Mouse (Mus musculus): ENCODE results near the gene Grin2c. TPM values are rescaled to one million over a fixed set of nuclear protein-coding genes. Genes with fewer than 3 reads are reported as not detected.

Grin2c gene
- polyA plus RNA-seq, 1 experiment from 2014 or later: 0.04 TPM

GRCm38 (mm10) chr11:115209958-115210357, 57.1 kb downstream of the Grin2c start:
- Histone ChIP-seq H3K9ac (replicated peaks) (no peak overlapping the region), H3K4me3 (ENCODE audit: low read depth, low read length) (no peak overlapping the region), H3K27me3 (ENCODE audit: insufficient read depth, low read length) (no peaks in the 10 kb centered on the region), H3K4me1 (ENCODE audit: insufficient read depth) (peaks cover 9% of the 10 kb centered on the region; the same call in 1 of the 2 replicates), H3K4me2 (ENCODE audit: low read depth, low read length) (no peak overlapping the region), H3K27ac (ENCODE audit: low read depth) (peak overlapping the region; percentile 66), H3K9me3 (ENCODE audit: low read length) (no peaks in the 10 kb centered on the region), H3K36me3 (replicated peaks; ENCODE audit: insufficient read depth, low read length) (peaks cover 29% of the 10 kb centered on the region)
- DNase-seq (no peak), ATAC-seq (no peak)
- TF ChIP-seq EP300 (IDR thresholded peaks at IDR 0.05; ENCODE audit: low read depth) (no peak), CTCF (IDR thresholded peaks at IDR 0.05; ENCODE audit: low read depth) (no peak)
- WGBS (ENCODE audit: insufficient replicate concordance): 78% methylated on average over 7 of the region's 7 CpGs

GRCm38 (mm10) chr11:115208776-115209732, 58.0 kb downstream of the Grin2c start:
- no peaks in the 10 kb centered on the region for H3K9me3 ChIP-seq (ENCODE audit: low read length)
- peak overlapping the region; percentile 66 for H3K27ac ChIP-seq (ENCODE audit: low read depth)
- peak; percentile 52 for DNase-seq
- no peaks in the 10 kb centered on the region for H3K27me3 ChIP-seq (ENCODE audit: insufficient read depth, low read length)
- peaks cover 33% of the 10 kb centered on the region for H3K36me3 ChIP-seq (replicated peaks; ENCODE audit: insufficient read depth, low read length)
- no peak for TF ChIP-seq EP300 (IDR thresholded peaks at IDR 0.05; ENCODE audit: low read depth)
- TF ChIP-seq CTCF (IDR thresholded peaks at IDR 0.05; ENCODE audit: low read depth): no peak
- H3K4me3 ChIP-seq (ENCODE audit: low read depth, low read length): no peak overlapping the region
- H3K9ac ChIP-seq (replicated peaks): no peak overlapping the region
- H3K4me2 ChIP-seq (ENCODE audit: low read depth, low read length): no peak overlapping the region
- peaks cover 9% of the 10 kb centered on the region; the same call in 1 of the 2 replicates for H3K4me1 ChIP-seq (ENCODE audit: insufficient read depth)
- peak; percentile 58 for ATAC-seq
- WGBS (ENCODE audit: insufficient replicate concordance): 69% methylated on average over 25 of the region's 25 CpGs

- no peak for ATAC-seq
- no peak overlapping the region for H3K4me2 ChIP-seq (ENCODE audit: low read depth, low read length)
- H3K36me3 ChIP-seq (replicated peaks; ENCODE audit: insufficient read depth, low read length): peaks cover 42% of the 10 kb centered on the region
- no peak overlapping the region for H3K27ac ChIP-seq (ENCODE audit: low read depth)
- 87% methylated on average over 12 of the region's 12 CpGs for WGBS (ENCODE audit: insufficient replicate concordance)
- peaks cover 9% of the 10 kb centered on the region; the same call in 1 of the 2 replicates for H3K4me1 ChIP-seq (ENCODE audit: insufficient read depth)
- TF ChIP-seq EP300 (IDR thresholded peaks at IDR 0.05; ENCODE audit: low read depth) (no peak), CTCF (IDR thresholded peaks at IDR 0.05; ENCODE audit: low read depth) (no peak)
- no peaks in the 10 kb centered on the region for H3K9me3 ChIP-seq (ENCODE audit: low read length)
- H3K27me3 ChIP-seq (ENCODE audit: insufficient read depth, low read length): no peaks in the 10 kb centered on the region
- DNase-seq: no peak
- no peak overlapping the region for H3K4me3 ChIP-seq (ENCODE audit: low read depth, low read length)
- no peak overlapping the region for H3K9ac ChIP-seq (replicated peaks)
Observed at GRCm38 (mm10) chr11:115208126-115208525, 58.9 kb downstream of the Grin2c start.

GRCm38 (mm10) chr11:115202756-115203155, 64.3 kb downstream of the Grin2c start:
- TF ChIP-seq CTCF (IDR thresholded peaks at IDR 0.05; ENCODE audit: low read depth) (no peak), EP300 (IDR thresholded peaks at IDR 0.05; ENCODE audit: low read depth) (no peak)
- no peak overlapping the region for H3K27ac ChIP-seq (ENCODE audit: low read depth)
- no peaks in the 10 kb centered on the region for H3K9me3 ChIP-seq (ENCODE audit: low read length)
- ATAC-seq (no peak), DNase-seq (no peak)
- no peak overlapping the region for H3K9ac ChIP-seq (replicated peaks)
- no peaks in the 10 kb centered on the region for H3K27me3 ChIP-seq (ENCODE audit: insufficient read depth, low read length)
- no peak overlapping the region for H3K4me3 ChIP-seq (ENCODE audit: low read depth, low read length)
- H3K4me2 ChIP-seq (ENCODE audit: low read depth, low read length): no peak overlapping the region
- 91% methylated on average over 9 of the region's 9 CpGs for WGBS (ENCODE audit: insufficient replicate concordance)
- H3K36me3 ChIP-seq (replicated peaks; ENCODE audit: insufficient read depth, low read length): peaks cover 53% of the 10 kb centered on the region
- no peaks in the 10 kb centered on the region for H3K4me1 ChIP-seq (ENCODE audit: insufficient read depth)

GRCm38 (mm10) chr11:115202316-115202715, 64.7 kb downstream of the Grin2c start:
- Histone ChIP-seq H3K9ac (replicated peaks) (no peak overlapping the region), H3K27ac (ENCODE audit: low read depth) (no peak overlapping the region), H3K36me3 (replicated peaks; ENCODE audit: insufficient read depth, low read length) (peaks cover 56% of the 10 kb centered on the region), H3K9me3 (ENCODE audit: low read length) (no peaks in the 10 kb centered on the region), H3K4me2 (ENCODE audit: low read depth, low read length) (no peak overlapping the region), H3K4me3 (ENCODE audit: low read depth, low read length) (no peak overlapping the region), H3K4me1 (ENCODE audit: insufficient read depth) (no peaks in the 10 kb centered on the region), H3K27me3 (ENCODE audit: insufficient read depth, low read length) (no peaks in the 10 kb centered on the region)
- 17% methylated on average over 12 of the region's 12 CpGs for WGBS (ENCODE audit: insufficient replicate concordance)
- peak; percentile 80 for ATAC-seq
- DNase-seq: peak; percentile 86
- TF ChIP-seq EP300 (IDR thresholded peaks at IDR 0.05; ENCODE audit: low read depth) (no peak), CTCF (IDR thresholded peaks at IDR 0.05; ENCODE audit: low read depth) (peak; percentile 97)

GRCm38 (mm10) chr11:115200520-115200919, 66.5 kb downstream of the Grin2c start:
- Histone ChIP-seq H3K27ac (ENCODE audit: low read depth) (no peak overlapping the region), H3K36me3 (replicated peaks; ENCODE audit: insufficient read depth, low read length) (peaks cover 46% of the 10 kb centered on the region), H3K4me3 (ENCODE audit: low read depth, low read length) (no peak overlapping the region), H3K27me3 (ENCODE audit: insufficient read depth, low read length) (no peaks in the 10 kb centered on the region), H3K4me2 (ENCODE audit: low read depth, low read length) (no peak overlapping the region), H3K4me1 (ENCODE audit: insufficient read depth) (no peaks in the 10 kb centered on the region), H3K9ac (replicated peaks) (no peak overlapping the region), H3K9me3 (ENCODE audit: low read length) (no peaks in the 10 kb centered on the region)
- TF ChIP-seq CTCF (IDR thresholded peaks at IDR 0.05; ENCODE audit: low read depth) (no peak), EP300 (IDR thresholded peaks at IDR 0.05; ENCODE audit: low read depth) (no peak)
- DNase-seq: no peak
- ATAC-seq: no peak
- 84% methylated on average over 4 of the region's 4 CpGs for WGBS (ENCODE audit: insufficient replicate concordance)

Small RNA genes lying within 50 kb of the gene (microRNA-seq; reads per million reads assigned to microRNA genes)
- gene Gm25837: not detected

Other genes with a start within 250 kb of the Grin2c start
- not detected in 2 replicates for gene Cd300ld4, start 240.2 kb downstream of the Grin2c start, polyA plus RNA-seq (2015; fragmentation: Nextera tagmentation; extraction: Ambion mirVana)
- gene Cd300ld5, start 229.5 kb downstream of the Grin2c start, polyA plus RNA-seq (2015; fragmentation: Nextera tagmentation; extraction: Ambion mirVana): not detected in 2 replicates
- not detected in 2 replicates for gene Cd300ld3, start 218.8 kb downstream of the Grin2c start, polyA plus RNA-seq (2015; fragmentation: Nextera tagmentation; extraction: Ambion mirVana)
- gene Cd300e, start 205.1 kb downstream of the Grin2c start, polyA plus RNA-seq (2015; fragmentation: Nextera tagmentation; extraction: Ambion mirVana): 0.98 and 1.1 TPM in 2 replicates
- gene Rab37, start 175.8 kb downstream of the Grin2c start, polyA plus RNA-seq (2015; fragmentation: Nextera tagmentation; extraction: Ambion mirVana): 2.5 and 3.1 TPM in 2 replicates
- gene Cd300lf, start 133.3 kb downstream of the Grin2c start, polyA plus RNA-seq (2015; fragmentation: Nextera tagmentation; extraction: Ambion mirVana): 8.5 and 9.3 TPM in 2 replicates
- 101 and 115 TPM in 2 replicates for gene Slc9a3r1, start 103.9 kb downstream of the Grin2c start, polyA plus RNA-seq (2015; fragmentation: Nextera tagmentation; extraction: Ambion mirVana)
- gene Tmem104, start 79.8 kb downstream of the Grin2c start, polyA plus RNA-seq (2015; fragmentation: Nextera tagmentation; extraction: Ambion mirVana): 5.7 and 7.1 TPM in 2 replicates
- 16.5 and 16.7 TPM in 2 replicates for gene Nat9, start 79.4 kb downstream of the Grin2c start, polyA plus RNA-seq (2015; fragmentation: Nextera tagmentation; extraction: Ambion mirVana)
- gene Fdxr, start 9.8 kb upstream of the Grin2c start, polyA plus RNA-seq (2015; fragmentation: Nextera tagmentation; extraction: Ambion mirVana): 7.0 and 7.3 TPM in 2 replicates
- gene Fads6, start 30.4 kb upstream of the Grin2c start, polyA plus RNA-seq (2015; fragmentation: Nextera tagmentation; extraction: Ambion mirVana): 4.6 and 4.9 TPM in 2 replicates
- not detected in 2 replicates for gene Otop2, start 39.9 kb upstream of the Grin2c start, polyA plus RNA-seq (2015; fragmentation: Nextera tagmentation; extraction: Ambion mirVana)
- 0.29 and 0.46 TPM in 2 replicates for gene Ush1g, start 54.8 kb upstream of the Grin2c start, polyA plus RNA-seq (2015; fragmentation: Nextera tagmentation; extraction: Ambion mirVana)
- gene Otop3, start 67.5 kb upstream of the Grin2c start, polyA plus RNA-seq (2015; fragmentation: Nextera tagmentation; extraction: Ambion mirVana): not detected in 2 replicates
- 1.1 and 1.2 TPM in 2 replicates for gene Hid1, start 100.5 kb upstream of the Grin2c start, polyA plus RNA-seq (2015; fragmentation: Nextera tagmentation; extraction: Ambion mirVana)
- 1.3 and 1.5 TPM in 2 replicates for gene Cdr2l, start 114.7 kb upstream of the Grin2c start, polyA plus RNA-seq (2015; fragmentation: Nextera tagmentation; extraction: Ambion mirVana)
- 88.0 and 91.6 TPM in 2 replicates for gene Mrpl58, start 136.5 kb upstream of the Grin2c start, polyA plus RNA-seq (2015; fragmentation: Nextera tagmentation; extraction: Ambion mirVana)
- 857 and 872 TPM in 2 replicates for gene Atp5h, start 152.7 kb upstream of the Grin2c start, polyA plus RNA-seq (2015; fragmentation: Nextera tagmentation; extraction: Ambion mirVana)
- gene Kctd2, start 152.9 kb upstream of the Grin2c start, polyA plus RNA-seq (2015; fragmentation: Nextera tagmentation; extraction: Ambion mirVana): 5.4 and 6.3 TPM in 2 replicates
- gene Trim80, start 173.3 kb upstream of the Grin2c start, polyA plus RNA-seq (2015; fragmentation: Nextera tagmentation; extraction: Ambion mirVana): 2.1 and 2.8 TPM in 2 replicates
- 10.4 and 11.5 TPM in 2 replicates for gene Slc16a5, start 195.2 kb upstream of the Grin2c start, polyA plus RNA-seq (2015; fragmentation: Nextera tagmentation; extraction: Ambion mirVana)
- gene Armc7, start 208.4 kb upstream of the Grin2c start, polyA plus RNA-seq (2015; fragmentation: Nextera tagmentation; extraction: Ambion mirVana): 2.9 and 3.9 TPM in 2 replicates
- gene Nt5c, start 224.6 kb upstream of the Grin2c start, polyA plus RNA-seq (2015; fragmentation: Nextera tagmentation; extraction: Ambion mirVana): 46.5 and 48.3 TPM in 2 replicates
- gene Jpt1, start 247.1 kb upstream of the Grin2c start, polyA plus RNA-seq (2015; fragmentation: Nextera tagmentation; extraction: Ambion mirVana): 114 and 117 TPM in 2 replicates

Data from liver, postnatal 0 days (tissue).